Mouse (Mus musculus) activated CD4-positive, CD25-positive, alpha-beta regulatory T cell (primary cell): ENCODE results near the gene Olfr1257. TPM values are rescaled to one million over a fixed set of nuclear protein-coding genes. Genes with fewer than 3 reads are reported as not detected.

Experiments used
- polyA plus RNA-seq, 2 experiments: library from polyadenylated mRNA; unstranded; fragments of 100-300 nt; shearing (Covaris generic); gene quantifications; one replicate each; pipeline ENCODE4 v1.2.1; 2017

Gene Olfr1257
- not detected for polyA plus RNA-seq

DNA sequence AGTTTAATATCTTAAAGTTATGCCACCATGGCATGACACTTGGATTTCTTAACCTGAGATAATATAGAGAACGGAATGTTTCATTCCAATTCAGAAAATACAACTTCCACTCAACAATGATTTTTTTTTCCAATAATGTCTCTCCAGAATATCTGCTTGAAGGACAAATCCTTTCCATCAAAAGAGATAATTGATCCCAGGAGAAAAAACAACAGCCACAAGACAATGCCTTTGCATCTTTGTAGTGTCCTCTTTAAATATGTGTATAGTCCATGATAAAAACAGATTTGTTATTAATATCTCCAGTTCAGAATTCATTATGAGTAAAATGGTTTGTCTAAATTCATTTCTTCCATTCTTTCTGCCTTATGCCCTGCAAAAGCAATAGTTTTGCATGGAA, at the start of gene Olfr1257:
Olfr1257 (plus strand) TSS at position 301 of the 400 bp plus-strand sequence.

DNA sequence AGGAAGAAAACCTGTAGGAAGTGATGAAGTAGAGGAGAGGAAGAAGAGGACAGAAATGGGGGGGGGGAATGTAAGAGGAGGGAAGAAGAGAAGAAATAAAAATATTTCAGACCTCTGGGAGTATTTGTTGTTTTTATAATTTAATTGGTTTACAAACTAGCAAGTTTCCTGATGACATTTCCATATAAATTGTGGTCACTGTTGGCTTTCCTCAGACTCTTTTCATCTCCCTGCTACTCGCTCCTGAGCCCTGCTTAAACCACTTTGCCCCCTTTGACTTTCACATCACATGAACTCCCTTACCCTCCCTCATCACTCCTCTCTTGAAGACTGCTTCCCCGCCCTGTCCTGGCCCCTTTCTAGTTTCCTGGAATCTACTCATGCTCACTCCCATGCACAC, 36.8 kb upstream of the Olfr1257 start, which contains the start of gene Olfr1256:
Olfr1256 (minus strand) TSS at position 101 of the 400 bp plus-strand sequence.

DNA sequence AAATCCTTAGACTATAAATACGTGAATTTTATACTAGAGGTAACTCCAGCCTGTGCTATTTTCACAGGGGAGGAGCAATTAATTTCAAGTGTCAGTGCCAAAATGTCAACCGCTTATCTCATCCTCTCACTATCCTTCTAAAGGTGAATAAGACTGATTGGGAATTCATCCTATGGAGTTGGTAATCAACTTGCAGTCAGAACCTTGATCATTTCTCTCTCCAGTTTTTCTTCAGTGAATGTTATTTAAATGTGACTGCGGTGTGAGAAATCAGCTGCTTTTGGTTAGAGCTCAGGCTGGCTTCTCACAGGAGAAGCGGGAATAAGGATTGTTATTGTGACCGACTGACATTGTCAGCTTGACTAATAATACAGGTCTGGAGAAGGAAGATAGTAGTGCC, 30.1 kb upstream of the Olfr1257 start, which contains the start of gene Olfr48:
Olfr48 (minus strand) TSS at position 101 of the 400 bp plus-strand sequence.

DNA sequence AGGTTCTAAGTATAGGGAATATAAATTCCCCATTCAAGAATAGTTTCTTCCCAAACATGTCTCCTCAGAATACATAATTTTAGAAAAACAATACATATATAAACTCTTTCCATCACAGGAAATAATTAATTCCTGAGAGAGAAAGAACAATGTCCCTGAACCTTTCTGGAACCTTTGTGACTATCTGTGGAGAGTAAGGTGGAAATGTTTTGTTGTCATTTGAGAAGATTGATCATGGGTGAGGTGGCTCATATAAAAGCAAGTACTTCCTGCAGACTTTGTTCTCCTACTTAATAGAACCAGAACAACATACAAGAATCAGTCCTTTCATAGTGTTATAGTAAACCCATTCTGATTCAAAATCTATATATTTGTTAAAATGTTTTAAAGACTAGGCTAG, 48.8 kb downstream of the Olfr1257 start, which contains the start of gene Olfr1258:
Olfr1258 (plus strand) TSS at position 301 of the 400 bp plus-strand sequence.

Other genes with a start within 250 kb of the Olfr1257 start
- gene Olfr1249, start 243.5 kb upstream of the Olfr1257 start, polyA plus RNA-seq: not detected
- under 1 TPM; 0.04 to 0.15 TPM for gene Olfr1250, start 217.0 kb upstream of the Olfr1257 start, polyA plus RNA-seq
- not detected for gene Olfr1251, start 206.5 kb upstream of the Olfr1257 start, polyA plus RNA-seq
- under 1 TPM in 1 of 2 experiments, not detected in 1; 0.05 TPM for gene Olfr1252, start 153.4 kb upstream of the Olfr1257 start, polyA plus RNA-seq
- under 1 TPM in 1 of 2 experiments, not detected in 1; 0.31 TPM for gene Olfr1253, start 121.3 kb upstream of the Olfr1257 start, polyA plus RNA-seq
- not detected for gene Olfr1254, start 84.8 kb upstream of the Olfr1257 start, polyA plus RNA-seq
- gene Olfr1255, start 66.4 kb upstream of the Olfr1257 start, polyA plus RNA-seq: not detected
- gene Olfr1256, start 36.9 kb upstream of the Olfr1257 start, polyA plus RNA-seq: not detected
- gene Olfr48, start 30.2 kb upstream of the Olfr1257 start, polyA plus RNA-seq: not detected
- gene Olfr1258, start 48.9 kb downstream of the Olfr1257 start, polyA plus RNA-seq: not detected
- gene Olfr1259, start 70.2 kb downstream of the Olfr1257 start, polyA plus RNA-seq: not detected
- under 1 TPM in 1 of 2 experiments, not detected in 1; 0.04 TPM for gene Olfr1260, start 95.9 kb downstream of the Olfr1257 start, polyA plus RNA-seq
- not detected for gene Olfr1261, start 112.8 kb downstream of the Olfr1257 start, polyA plus RNA-seq
- not detected for gene Olfr1262, start 121.7 kb downstream of the Olfr1257 start, polyA plus RNA-seq
- not detected for gene Olfr1263, start 133.7 kb downstream of the Olfr1257 start, polyA plus RNA-seq
- not detected for gene Olfr1264, start 147.1 kb downstream of the Olfr1257 start, polyA plus RNA-seq
- gene Olfr1265, start 156.9 kb downstream of the Olfr1257 start, polyA plus RNA-seq: not detected
- not detected for gene Olfr140, start 185.2 kb downstream of the Olfr1257 start, polyA plus RNA-seq
- gene Olfr1269, start 243.0 kb downstream of the Olfr1257 start, polyA plus RNA-seq: under 1 TPM; 0.16 to 0.17 TPM